Mouse (Mus musculus) neural tube, embryonic 15.5 days (tissue): ENCODE data around the gene Hoxc9. TPM values are rescaled to one million over a fixed set of nuclear protein-coding genes. Genes with fewer than 3 reads are reported as not detected.

Source experiments
- ATAC-seq: fragments of 200-750 bp; cut with Nextera tagmentation; 2 replicates; pipeline ENCODE4 v1.8.0; 2017; ENCODE audit warnings: mild to moderate bottlenecking, moderate TSS enrichment, moderate library complexity; ENCODE audit not compliant: low FRiP score
- H3K27ac ChIP-seq: fragments of 300-500 bp; sonication (generic); replicated peaks from 2 replicates; pipeline ENCODE4 v1.5.1; 2015; ENCODE audit warnings: mild to moderate bottlenecking, inconsistent platforms
- H3K27me3 ChIP-seq: fragments of 300-500 bp; sonication (generic); replicated peaks from 2 replicates; pipeline ENCODE4 v1.6.1; 2015; ENCODE audit warnings: inconsistent platforms
- H3K36me3 ChIP-seq: fragments of 300-500 bp; sonication (generic); 2 replicates; pipeline ENCODE4 v1.6.1; 2015; ENCODE audit warnings: inconsistent platforms
- H3K4me1 ChIP-seq: fragments of 300-500 bp; sonication (generic); 2 replicates; pipeline ENCODE4 v1.6.1; 2015; ENCODE audit warnings: inconsistent platforms
- H3K4me2 ChIP-seq: fragments of 300-500 bp; sonication (generic); 2 replicates; pipeline ENCODE4 v1.6.1; 2015; ENCODE audit warnings: inconsistent platforms, mild to moderate bottlenecking, moderate library complexity
- H3K4me3 ChIP-seq: fragments of 300-500 bp; sonication (generic); replicated peaks from 2 replicates; pipeline ENCODE4 v1.5.1; 2015; ENCODE audit warnings: mild to moderate bottlenecking, inconsistent platforms
- H3K9ac ChIP-seq: fragments of 300-500 bp; sonication (generic); replicated peaks from 2 replicates; pipeline ENCODE4 v1.6.1; 2015; ENCODE audit warnings: mild to moderate bottlenecking, inconsistent platforms
- H3K9me3 ChIP-seq: fragments of 300-500 bp; sonication (generic); replicated peaks from 2 replicates; pipeline ENCODE4 v1.6.1; 2016; ENCODE audit warnings: inconsistent platforms
- WGBS: fragments of 180-500 bp; shearing (Covaris S2); methylation state at CpG from one replicate; pipeline ENCODE4 v1.1.7; 2015; ENCODE audit warnings: mixed read lengths; 5-methylcytosine and 5-hydroxymethylcytosine counted together
- polyA plus RNA-seq: library from polyadenylated mRNA; unstranded; fragments of >200 nt; fragmentation: Nextera tagmentation; extraction: Ambion mirVana; gene quantifications from 2 replicates; pipeline ENCODE4 v1.2.1, GENCODE M21; 2015

The Hoxc9 gene
- polyA plus RNA-seq, 1 experiment from 2014 or later: 30.9 TPM

- WGBS: 2% methylated on average over 17 of the region's 17 CpGs
- H3K4me3 ChIP-seq: peak overlapping the region; percentile 29
- no peak for ATAC-seq
- peaks cover 96% of the 10 kb centered on the region for H3K4me1 ChIP-seq
- no peaks in the 10 kb centered on the region for H3K36me3 ChIP-seq
- peak overlapping the region; percentile 86 for H3K27ac ChIP-seq
- H3K4me2 ChIP-seq: peak overlapping the region; percentile 59
- no peaks in the 10 kb centered on the region for H3K27me3 ChIP-seq
- H3K9me3 ChIP-seq: no peaks in the 10 kb centered on the region
- peak overlapping the region; percentile 47 for H3K9ac ChIP-seq
Observed at GRCm38 (mm10) chr15:103005308-103005707, 29.1 kb downstream of the Hoxc9 start.

- H3K9ac ChIP-seq: peak overlapping the region; percentile 47
- ATAC-seq: no peak
- 15% methylated on average over 5 of the region's 5 CpGs for WGBS
- peak overlapping the region; percentile 59 for H3K4me2 ChIP-seq
- no peaks in the 10 kb centered on the region for H3K27me3 ChIP-seq
- no peaks in the 10 kb centered on the region for H3K9me3 ChIP-seq
- H3K4me1 ChIP-seq: peaks cover 96% of the 10 kb centered on the region
- H3K36me3 ChIP-seq: no peaks in the 10 kb centered on the region
- H3K27ac ChIP-seq: peak overlapping the region; percentile 86
- peak overlapping the region; percentile 29 for H3K4me3 ChIP-seq
Observed at GRCm38 (mm10) chr15:103005797-103006196, 29.6 kb downstream of the Hoxc9 start.

- Histone ChIP-seq H3K4me1 (peaks cover 96% of the 10 kb centered on the region), H3K36me3 (no peaks in the 10 kb centered on the region), H3K4me2 (peak overlapping the region; percentile 59), H3K4me3 (no peak overlapping the region), H3K27me3 (no peaks in the 10 kb centered on the region), H3K27ac (peak overlapping the region; percentile 86), H3K9me3 (no peaks in the 10 kb centered on the region), H3K9ac (peak overlapping the region; percentile 47)
- no peak for ATAC-seq
- 12% methylated on average over 1 of the region's 1 CpGs for WGBS
Observed at GRCm38 (mm10) chr15:103006326-103006725, 30.1 kb downstream of the Hoxc9 start.

GRCm38 (mm10) chr15:103009265-103010111 is 33.2 kb downstream of the Hoxc9 start:
- H3K4me1 ChIP-seq: peaks cover 96% of the 10 kb centered on the region
- peak overlapping the region; percentile 41 for H3K4me3 ChIP-seq
- ATAC-seq: no peak
- H3K9me3 ChIP-seq: no peaks in the 10 kb centered on the region
- peak overlapping the region; percentile 71 for H3K4me2 ChIP-seq
- no peaks in the 10 kb centered on the region for H3K27me3 ChIP-seq
- peak overlapping the region; percentile 52 for H3K9ac ChIP-seq
- H3K36me3 ChIP-seq: no peaks in the 10 kb centered on the region
- 2% methylated on average over 27 of the region's 27 CpGs for WGBS
- peak overlapping the region; percentile 86 for H3K27ac ChIP-seq

- peak overlapping the region; percentile 71 for H3K4me2 ChIP-seq
- H3K9me3 ChIP-seq: no peaks in the 10 kb centered on the region
- peaks cover 97% of the 10 kb centered on the region for H3K4me1 ChIP-seq
- H3K27ac ChIP-seq: peak overlapping the region; percentile 86
- H3K4me3 ChIP-seq: peak overlapping the region; percentile 41
- H3K36me3 ChIP-seq: no peaks in the 10 kb centered on the region
- 4% methylated on average over 31 of the region's 31 CpGs for WGBS
- H3K27me3 ChIP-seq: no peaks in the 10 kb centered on the region
- H3K9ac ChIP-seq: peak overlapping the region; percentile 52
- ATAC-seq: no peak
Observed at GRCm38 (mm10) chr15:103010112-103010846, 34.0 kb downstream of the Hoxc9 start.

GRCm38 (mm10) chr15:103010847-103011555 is 34.8 kb downstream of the Hoxc9 start:
- Histone ChIP-seq H3K27me3 (no peaks in the 10 kb centered on the region), H3K4me2 (peak overlapping the region; percentile 71), H3K36me3 (no peaks in the 10 kb centered on the region), H3K9ac (peak overlapping the region; percentile 52), H3K27ac (peak overlapping the region; percentile 86), H3K4me1 (peaks cover 97% of the 10 kb centered on the region), H3K4me3 (peak overlapping the region; percentile 41), H3K9me3 (no peaks in the 10 kb centered on the region)
- WGBS: 6% methylated on average over 28 of the region's 28 CpGs
- no peak for ATAC-seq

- ATAC-seq: no peak
- WGBS: 17% methylated on average over 26 of the region's 26 CpGs
- Histone ChIP-seq H3K9ac (peak overlapping the region; percentile 43), H3K27me3 (no peaks in the 10 kb centered on the region), H3K4me1 (peaks cover 95% of the 10 kb centered on the region), H3K4me2 (peak overlapping the region; percentile 71), H3K4me3 (peak overlapping the region; percentile 23), H3K27ac (peak overlapping the region; percentile 79), H3K9me3 (no peaks in the 10 kb centered on the region), H3K36me3 (no peaks in the 10 kb centered on the region)
Observed at GRCm38 (mm10) chr15:103011928-103012486, 35.8 kb downstream of the Hoxc9 start.

- Histone ChIP-seq H3K36me3 (no peaks in the 10 kb centered on the region), H3K4me1 (peaks cover 95% of the 10 kb centered on the region), H3K9ac (peak overlapping the region; percentile 53; the same call in 1 of the 2 replicates), H3K4me2 (peak overlapping the region; percentile 71), H3K4me3 (peak overlapping the region; percentile 38), H3K27me3 (no peaks in the 10 kb centered on the region), H3K9me3 (no peaks in the 10 kb centered on the region), H3K27ac (peak overlapping the region; percentile 89)
- WGBS: 6% methylated on average over 17 of the region's 17 CpGs
- no peak for ATAC-seq
Observed at GRCm38 (mm10) chr15:103013238-103013984, 37.2 kb downstream of the Hoxc9 start.

- H3K4me3 ChIP-seq: peak overlapping the region; percentile 38
- H3K27ac ChIP-seq: peak overlapping the region; percentile 89
- H3K9ac ChIP-seq: peak overlapping the region; percentile 53
- ATAC-seq: peak; percentile 73
- H3K4me2 ChIP-seq: peak overlapping the region; percentile 71
- peaks cover 95% of the 10 kb centered on the region for H3K4me1 ChIP-seq
- H3K36me3 ChIP-seq: no peaks in the 10 kb centered on the region
- WGBS: under 1% methylated on average over 43 of the region's 57 CpGs
- no peaks in the 10 kb centered on the region for H3K27me3 ChIP-seq
- H3K9me3 ChIP-seq: no peaks in the 10 kb centered on the region
Observed at GRCm38 (mm10) chr15:103014166-103015008, 38.1 kb downstream of the Hoxc9 start.

GRCm38 (mm10) chr15:103015009-103015399 is 38.8 kb downstream of the Hoxc9 start:
- 3% methylated on average over 28 of the region's 28 CpGs for WGBS
- Histone ChIP-seq H3K4me2 (peak overlapping the region; percentile 71), H3K27me3 (no peaks in the 10 kb centered on the region), H3K4me1 (peaks cover 95% of the 10 kb centered on the region), H3K4me3 (peak overlapping the region; percentile 38), H3K9ac (peak overlapping the region; percentile 53), H3K27ac (peak overlapping the region; percentile 89), H3K9me3 (no peaks in the 10 kb centered on the region), H3K36me3 (no peaks in the 10 kb centered on the region)
- no peak for ATAC-seq
